Mouse (Mus musculus): Measurements from ENCODE around the gene Iqcj. TPM values are rescaled to one million over a fixed set of nuclear protein-coding genes. Genes with fewer than 3 reads are reported as not detected.

Iqcj gene
- total RNA-seq, 1 experiment = not detected

DNA sequence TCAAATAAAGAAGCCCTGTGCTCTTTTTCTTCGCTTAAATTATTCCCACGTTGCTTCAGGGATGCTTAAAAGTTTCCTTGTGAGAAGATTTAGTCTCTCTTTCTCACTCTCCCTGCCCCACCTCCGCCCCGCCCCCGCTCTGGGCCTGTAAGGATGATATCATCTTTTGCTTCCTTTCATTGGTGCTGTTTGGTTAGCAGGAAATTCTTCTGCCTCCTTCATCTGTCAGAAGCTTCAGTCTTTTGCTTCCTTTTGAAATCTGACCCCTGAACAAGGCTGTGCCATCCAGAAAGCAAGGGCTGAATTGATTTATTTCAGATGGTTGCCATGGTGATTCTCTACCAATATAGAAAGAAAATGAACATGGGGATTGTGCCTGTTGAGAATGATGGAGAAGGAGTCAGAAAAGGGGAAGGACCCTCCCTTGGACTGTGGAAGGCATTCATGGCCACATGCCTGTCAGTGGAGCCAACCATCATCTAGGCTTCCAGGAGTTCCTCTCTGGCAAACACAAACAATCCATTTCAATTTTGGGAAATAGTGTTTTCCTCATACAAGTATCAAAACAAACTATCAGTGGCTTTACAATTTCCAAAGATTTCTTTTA, 62.5 kb downstream of the Iqcj start:
- no peak overlapping the region for H3K27ac ChIP-seq (ENCODE audit: insufficient read depth, low read depth, low read length, poor library complexity, severe bottlenecking)
- DNase-seq (ENCODE audit: low read depth, low spot score) = no peak
- in situ Hi-C loops (cut with MboI; ENCODE audit: low sequenced_read_pairs in 2 of 2, unreplicated experiment in 2 of 2) = no loop called here
- no peak overlapping the region for H3K9ac ChIP-seq (ENCODE audit: insufficient read depth, low read depth, low read length, poor library complexity, severe bottlenecking)
- no peaks in the 10 kb centered on the region for H3K4me1 ChIP-seq (ENCODE audit: control insufficient read depth in 2 of 2, insufficient read depth in 2 of 2, low read length in 2 of 2, poor library complexity in 1 of 2)
- TF ChIP-seq MAFK (IDR thresholded peaks at IDR 0.05; ENCODE audit: insufficient read depth, low read depth, low read length) = no peak
- no peak for TF ChIP-seq HCFC1 (IDR thresholded peaks at IDR 0.05; ENCODE audit: borderline replicate concordance, insufficient read depth, low read length)
- TF ChIP-seq ZNF384 (IDR thresholded peaks at IDR 0.05; ENCODE audit: low read depth, low read length) = no peak
- no peak for TF ChIP-seq ZC3H11A (IDR thresholded peaks at IDR 0.05; ENCODE audit: borderline replicate concordance, low read depth, low read length)
- TF ChIP-seq CHD2 (IDR thresholded peaks at IDR 0.05; ENCODE audit: low read depth, low read length) = no peak
- H3K36me3 ChIP-seq (ENCODE audit: control insufficient read depth, insufficient read depth, low read length, poor library complexity, severe bottlenecking) = no peaks in the 10 kb centered on the region
- no peaks in the 10 kb centered on the region for H3K9me3 ChIP-seq (ENCODE audit: control insufficient read depth, insufficient read depth, low read depth, low read length)
- H3K4me3 ChIP-seq (ENCODE audit: insufficient read depth in 1 of 2, low read depth in 1 of 2, low read length in 2 of 2, poor library complexity in 1 of 2, severe bottlenecking in 1 of 2) = no peak overlapping the region

GRCm38 (mm10) chr3:67959672-67960071, 67.7 kb downstream of the Iqcj start:
- Histone ChIP-seq H3K27ac (ENCODE audit: insufficient read depth, low read depth, low read length, poor library complexity, severe bottlenecking) (no peak overlapping the region), H3K36me3 (ENCODE audit: control insufficient read depth, insufficient read depth, low read length, poor library complexity, severe bottlenecking) (no peaks in the 10 kb centered on the region), H3K9ac (ENCODE audit: insufficient read depth, low read depth, low read length, poor library complexity, severe bottlenecking) (no peak overlapping the region), H3K4me3 (ENCODE audit: insufficient read depth in 1 of 2, low read depth in 1 of 2, low read length in 2 of 2, poor library complexity in 1 of 2, severe bottlenecking in 1 of 2) (no peak overlapping the region), H3K9me3 (ENCODE audit: control insufficient read depth, insufficient read depth, low read depth, low read length) (no peaks in the 10 kb centered on the region), H3K4me1 (ENCODE audit: control insufficient read depth in 2 of 2, insufficient read depth in 2 of 2, low read length in 2 of 2, poor library complexity in 1 of 2) (no peaks in the 10 kb centered on the region)
- no peak for DNase-seq (ENCODE audit: low read depth, low spot score)
- TF ChIP-seq MAFK (IDR thresholded peaks at IDR 0.05; ENCODE audit: insufficient read depth, low read depth, low read length) = no peak
- TF ChIP-seq ZC3H11A (IDR thresholded peaks at IDR 0.05; ENCODE audit: borderline replicate concordance, low read depth, low read length) = no peak
- no peak for TF ChIP-seq HCFC1 (IDR thresholded peaks at IDR 0.05; ENCODE audit: borderline replicate concordance, insufficient read depth, low read length)
- no peak for TF ChIP-seq ZNF384 (IDR thresholded peaks at IDR 0.05; ENCODE audit: low read depth, low read length)
- TF ChIP-seq CHD2 (IDR thresholded peaks at IDR 0.05; ENCODE audit: low read depth, low read length) = no peak
- in situ Hi-C loops (cut with MboI; ENCODE audit: low sequenced_read_pairs in 2 of 2, unreplicated experiment in 2 of 2) = no loop called here

- no peak for DNase-seq (ENCODE audit: low read depth, low spot score)
- in situ Hi-C loops (cut with MboI; ENCODE audit: low sequenced_read_pairs in 2 of 2, unreplicated experiment in 2 of 2) = no loop called here
Measured at GRCm38 (mm10) chr3:67960133-67960532, 68.1 kb downstream of the Iqcj start.

DNA sequence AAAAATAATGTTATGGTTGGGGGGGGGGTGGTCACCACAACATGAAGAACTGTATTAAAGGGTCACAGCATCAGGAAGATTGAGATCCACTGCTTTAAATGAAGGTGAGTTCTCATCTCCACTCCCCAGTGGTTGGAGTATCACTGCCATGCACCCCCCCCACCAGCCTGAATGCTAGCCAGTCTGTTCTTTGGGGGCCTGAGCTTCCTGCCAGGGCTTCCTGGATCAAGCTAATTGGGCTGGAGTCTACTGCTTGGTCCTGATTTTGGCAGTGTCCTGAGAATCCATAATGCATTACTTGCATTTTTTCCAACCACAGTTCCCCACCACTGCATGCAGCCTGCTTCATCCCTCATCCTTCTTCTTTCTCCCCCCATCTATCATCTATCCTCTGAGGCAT, 68.7 kb downstream of the Iqcj start:
- Histone ChIP-seq H3K9ac (ENCODE audit: insufficient read depth, low read depth, low read length, poor library complexity, severe bottlenecking) (no peak overlapping the region), H3K9me3 (ENCODE audit: control insufficient read depth, insufficient read depth, low read depth, low read length) (no peaks in the 10 kb centered on the region), H3K4me3 (ENCODE audit: insufficient read depth in 1 of 2, low read depth in 1 of 2, low read length in 2 of 2, poor library complexity in 1 of 2, severe bottlenecking in 1 of 2) (no peak overlapping the region), H3K27ac (ENCODE audit: insufficient read depth, low read depth, low read length, poor library complexity, severe bottlenecking) (no peak overlapping the region), H3K36me3 (ENCODE audit: control insufficient read depth, insufficient read depth, low read length, poor library complexity, severe bottlenecking) (no peaks in the 10 kb centered on the region), H3K4me1 (ENCODE audit: control insufficient read depth in 2 of 2, insufficient read depth in 2 of 2, low read length in 2 of 2, poor library complexity in 1 of 2) (no peaks in the 10 kb centered on the region)
- in situ Hi-C loops (cut with MboI; ENCODE audit: low sequenced_read_pairs in 2 of 2, unreplicated experiment in 2 of 2) = no loop called here
- no peak for DNase-seq (ENCODE audit: low read depth, low spot score)
- TF ChIP-seq CHD2 (IDR thresholded peaks at IDR 0.05; ENCODE audit: low read depth, low read length) = no peak
- no peak for TF ChIP-seq MAFK (IDR thresholded peaks at IDR 0.05; ENCODE audit: insufficient read depth, low read depth, low read length)
- no peak for TF ChIP-seq HCFC1 (IDR thresholded peaks at IDR 0.05; ENCODE audit: borderline replicate concordance, insufficient read depth, low read length)
- no peak for TF ChIP-seq ZC3H11A (IDR thresholded peaks at IDR 0.05; ENCODE audit: borderline replicate concordance, low read depth, low read length)
- TF ChIP-seq ZNF384 (IDR thresholded peaks at IDR 0.05; ENCODE audit: low read depth, low read length) = no peak

More at GRCm38 (mm10) chr3:67960133-67960532, 68.1 kb downstream of the Iqcj start:
- H3K36me3 ChIP-seq (ENCODE audit: control insufficient read depth, insufficient read depth, low read length, poor library complexity, severe bottlenecking) = no peaks in the 10 kb centered on the region
- TF ChIP-seq CHD2 (IDR thresholded peaks at IDR 0.05; ENCODE audit: low read depth, low read length) (no peak), ZC3H11A (IDR thresholded peaks at IDR 0.05; ENCODE audit: borderline replicate concordance, low read depth, low read length) (no peak), MAFK (IDR thresholded peaks at IDR 0.05; ENCODE audit: insufficient read depth, low read depth, low read length) (no peak), ZNF384 (IDR thresholded peaks at IDR 0.05; ENCODE audit: low read depth, low read length) (no peak), HCFC1 (IDR thresholded peaks at IDR 0.05; ENCODE audit: borderline replicate concordance, insufficient read depth, low read length) (no peak)
- H3K4me1 ChIP-seq (ENCODE audit: control insufficient read depth in 2 of 2, insufficient read depth in 2 of 2, low read length in 2 of 2, poor library complexity in 1 of 2) = no peaks in the 10 kb centered on the region
- H3K9me3 ChIP-seq (ENCODE audit: control insufficient read depth, insufficient read depth, low read depth, low read length) = no peaks in the 10 kb centered on the region
- no peak overlapping the region for H3K27ac ChIP-seq (ENCODE audit: insufficient read depth, low read depth, low read length, poor library complexity, severe bottlenecking)
- H3K9ac ChIP-seq (ENCODE audit: insufficient read depth, low read depth, low read length, poor library complexity, severe bottlenecking) = no peak overlapping the region
- H3K4me3 ChIP-seq (ENCODE audit: insufficient read depth in 1 of 2, low read depth in 1 of 2, low read length in 2 of 2, poor library complexity in 1 of 2, severe bottlenecking in 1 of 2) = no peak overlapping the region
